ENCODE assay signal across 27 mouse cellular contexts in the genomic region with DNA sequence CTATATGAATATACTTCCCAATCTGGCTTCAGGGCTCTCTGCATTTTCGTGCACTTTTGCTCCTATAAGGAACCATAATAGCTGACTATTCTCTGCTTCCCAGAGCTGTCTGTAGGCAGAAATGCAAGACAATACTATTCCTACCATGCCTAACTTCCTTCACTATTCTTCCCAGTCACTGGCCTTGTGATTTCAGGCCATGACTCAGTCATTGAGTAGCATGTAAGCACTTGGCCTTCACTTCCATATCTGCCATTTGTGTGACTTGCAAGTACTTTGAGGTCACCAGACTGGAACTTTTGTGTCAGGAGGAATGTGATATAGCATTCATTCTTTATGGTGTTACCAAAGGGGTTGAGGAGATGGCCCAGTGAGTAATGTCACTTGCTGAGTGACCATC.
A peak's percentile ranks its signal among the peaks of the same experiment; 100 is the strongest.
DNase-seq lines count a peak whose midpoint lies in the region; ATAC-seq and TF ChIP-seq lines count a peak whose summit lies in the region.
"Had no signal": no experiment of that assay in that cellular context is flagged by ENCODE, and none has a peak within 500 bp of the region (broad histone marks: within the 10 kb centered on the region; RNA-seq: fewer than 3 reads in every experiment).

No protein-coding gene starts in this region.

- 88% methylated on average over 1 of the region's 1 CpGs for WGBS in lung, postnatal 0 days

- H3K4me2 ChIP-seq in lung, postnatal 0 days (replicated peaks; ENCODE audit: low read depth, low read length): no peak overlapping the region
- H3K4me2 ChIP-seq: embryonic facial prominence, embryonic 13.5 days; embryonic facial prominence, embryonic 15.5 days; forebrain, embryonic 12.5 days had no signal

- no peak overlapping the region for H3K27ac ChIP-seq in lung, postnatal 0 days (ENCODE audit: low read length)
- H3K27ac ChIP-seq: embryonic facial prominence, embryonic 13.5 days; embryonic facial prominence, embryonic 15.5 days; forebrain, embryonic 10.5 days; forebrain, embryonic 12.5 days had no signal

- TF ChIP-seq EP300 in lung, postnatal 0 days (IDR thresholded peaks at IDR 0.05): no peak

- peaks cover 13% of the 10 kb centered on the region; the same call in 1 of the 2 replicates for H3K4me1 ChIP-seq in megakaryocyte, embryonic 14.5 days
- H3K4me1 ChIP-seq in lung, postnatal 0 days (ENCODE audit: insufficient read depth, low read depth, low read length): no peaks in the 10 kb centered on the region
- H3K4me1 ChIP-seq: embryonic facial prominence, embryonic 13.5 days; embryonic facial prominence, embryonic 15.5 days; forebrain, embryonic 10.5 days had no signal

- H3K36me3 ChIP-seq in megakaryocyte, embryonic 14.5 days (replicated peaks; ENCODE audit: low read length): peaks cover 30% of the 10 kb centered on the region
- peaks cover 4% of the 10 kb centered on the region for H3K36me3 ChIP-seq in lung, postnatal 0 days (ENCODE audit: insufficient read depth, low read length)
- H3K36me3 ChIP-seq: G1E had no signal

- peak overlapping the region; percentile 30 for H3K4me3 ChIP-seq in megakaryocyte, embryonic 14.5 days (replicated peaks)
- H3K4me3 ChIP-seq in lung, postnatal 0 days (ENCODE audit: low read depth, low read length): no peak overlapping the region
- H3K4me3 ChIP-seq: embryonic facial prominence, embryonic 13.5 days; embryonic facial prominence, embryonic 15.5 days; erythroblast, embryonic 14.5 days; forebrain, embryonic 10.5 days; forebrain, embryonic 12.5 days had no signal

- no peaks in the 10 kb centered on the region for H3K27me3 ChIP-seq in megakaryocyte, embryonic 14.5 days (replicated peaks)
- no peaks in the 10 kb centered on the region for H3K27me3 ChIP-seq in lung, postnatal 0 days (replicated peaks; ENCODE audit: insufficient read depth, low read length)
- H3K27me3 ChIP-seq: CH12.LX; embryonic facial prominence, embryonic 13.5 days; embryonic facial prominence, embryonic 15.5 days; forebrain, embryonic 12.5 days; Patski had no signal

- no peak for TF ChIP-seq CTCF in lung, postnatal 0 days (IDR thresholded peaks at IDR 0.05)

- H3K9ac ChIP-seq in lung, postnatal 0 days (replicated peaks; ENCODE audit: low read depth): no peak overlapping the region
- H3K9ac ChIP-seq: embryonic facial prominence, embryonic 13.5 days; embryonic facial prominence, embryonic 15.5 days; forebrain, embryonic 12.5 days had no signal

- H3K9me3 ChIP-seq in megakaryocyte, embryonic 14.5 days: no peaks in the 10 kb centered on the region
- no peaks in the 10 kb centered on the region for H3K9me3 ChIP-seq in lung, postnatal 0 days (ENCODE audit: low read length)
- H3K9me3 ChIP-seq: embryonic facial prominence, embryonic 13.5 days; embryonic facial prominence, embryonic 15.5 days; forebrain, embryonic 10.5 days; forebrain, embryonic 12.5 days had no signal

- peak; percentile 34 to 74 for DNase-seq in adrenal gland, adult (ENCODE audit: inconsistent age in 2 of 2, low spot score in 1 of 2)
- no peak for DNase-seq in adrenal gland, adult 8-10 months
- no peak for DNase-seq in lung, postnatal 0 days (ENCODE audit: low spot score)
- DNase-seq: adrenal gland, postnatal 10 days; adrenal gland, postnatal 25 days; B cell, adult 2 months; cerebellum, adult 11 months; cerebellum, adult 18-20 months; cerebellum, adult 8-10 months; cerebellum, adult 9-11 months; cerebellum, postnatal 14 days; cerebellum, postnatal 36 days; embryo, embryonic 11 days had no signal

- ATAC-seq in megakaryocyte, adult 5-6 weeks (ENCODE audit: poor library complexity, severe bottlenecking): no peak
- ATAC-seq in lung, postnatal 0 days: no peak
- ATAC-seq: activated CD4-positive, CD25-positive, alpha-beta regulatory T cell, adult 4 months; CD4-positive, CD25-positive, alpha-beta regulatory T cell, adult 4 months; forebrain, embryonic 14.5 days; forebrain, embryonic 16.5 days; Patski had no signal

Comparison
In these comparisons a context has a peak if more than half of its experiments do, and no peak if none do; other contexts are left out.
1. DNase-seq: peak in adrenal gland, adult (2 of 2); none in adrenal gland, adult 8-10 months (single experiment) and lung, postnatal 0 days (single experiment).